Mouse (Mus musculus): ENCODE results near the gene F11r. TPM values are rescaled to one million over a fixed set of nuclear protein-coding genes. Genes with fewer than 3 reads are reported as not detected.
A peak's percentile ranks its signal among the peaks of the same experiment; 100 is the strongest.

F11r gene
- total and polyA plus RNA-seq, 3 experiments: 0.31 to 1.8 TPM; not detected in 1

GRCm38 (mm10) chr1:171477123-171477522, 39.8 kb downstream of the F11r start:
- Histone ChIP-seq H3K4me1 (ENCODE audit: control insufficient read depth in 1 of 2, insufficient read depth in 2 of 2, low read length in 2 of 2) (peaks cover 7 to 14% of the 10 kb centered on the region in 2 experiments), H3K36me3 (ENCODE audit: control insufficient read depth in 1 of 2, insufficient read depth in 2 of 2, low read length in 2 of 2) (peaks cover 0 to 12% of the 10 kb centered on the region in 2 experiments; a peak in 2 of 4 replicates), H3K4me3 (ENCODE audit: control insufficient read depth in 1 of 2, insufficient read depth in 1 of 2, low read depth in 2 of 2, low read length in 2 of 2) (no peak overlapping the region), H3K9ac (ENCODE audit: control insufficient read depth, low read depth, low read length, poor library complexity, severe bottlenecking) (no peak overlapping the region), H3K79me2 (ENCODE audit: control insufficient read depth, insufficient read depth, low read length, poor library complexity) (no peaks in the 10 kb centered on the region; the same call in 1 of the 2 replicates), H3K9me3 (replicated peaks; ENCODE audit: insufficient read depth, low read length) (no peaks in the 10 kb centered on the region), H3K27ac (ENCODE audit: control insufficient read depth, low read depth, low read length) (no peak overlapping the region), H3K27me3 (ENCODE audit: control insufficient read depth in 1 of 2, insufficient read depth in 2 of 2, low read length in 2 of 2) (no peaks in the 10 kb centered on the region)
- TF ChIP-seq POLR2AphosphoS2 (IDR thresholded peaks at IDR 0.05; ENCODE audit: low read length): no peak
- TF ChIP-seq MAFK (IDR thresholded peaks at IDR 0.05; ENCODE audit: borderline replicate concordance, low read depth, low read length): no peak
- TF ChIP-seq EP300 (IDR thresholded peaks at IDR 0.05; ENCODE audit: low read depth in 1 of 2, low read length in 2 of 2): no peak
- DNase-seq (ENCODE audit: low read depth, low spot score): no peak

- no peaks in the 10 kb centered on the region for H3K27me3 ChIP-seq (ENCODE audit: control insufficient read depth in 1 of 2, insufficient read depth in 2 of 2, low read length in 2 of 2)
- peak overlapping the region; percentile 61 to 96 for H3K4me3 ChIP-seq (ENCODE audit: control insufficient read depth in 1 of 2, insufficient read depth in 1 of 2, low read depth in 2 of 2, low read length in 2 of 2)
- TF ChIP-seq HCFC1 (IDR thresholded peaks at IDR 0.05; ENCODE audit: low read depth, low read length) (0 out of 2 replicates have a peak, but pooled peaks have one; percentile 12), NELFE (IDR thresholded peaks at IDR 0.05; ENCODE audit: low read depth, low read length) (peak; percentile 58), MEF2A (IDR thresholded peaks at IDR 0.05; ENCODE audit: extremely low read depth, insufficient replicate concordance, low read depth, low read length, poor library complexity, severe bottlenecking) (no peak), ZC3H11A (IDR thresholded peaks at IDR 0.05; ENCODE audit: low read depth, low read length) (no peak), MAFK (IDR thresholded peaks at IDR 0.05; ENCODE audit: borderline replicate concordance, low read depth, low read length) (no peak), MYC (IDR thresholded peaks at IDR 0.05; ENCODE audit: low read depth, low read length) (no peak), MXI1 (IDR thresholded peaks at IDR 0.05; ENCODE audit: low read depth, low read length) (peak; percentile 39; the same call in 1 of the 2 replicates), ETS1 (IDR thresholded peaks at IDR 0.05; ENCODE audit: low read depth, low read length) (no peak), POLR2AphosphoS2 (IDR thresholded peaks at IDR 0.05; ENCODE audit: low read length) (no peak; the same call in 1 of the 2 replicates), USF1 (IDR thresholded peaks at IDR 0.05; ENCODE audit: low read depth, low read length) (no peak), POLR2A (IDR thresholded peaks at IDR 0.05; ENCODE audit: control insufficient read depth in 1 of 2, insufficient read depth in 1 of 2, low read depth in 1 of 2, low read length in 2 of 2, poor library complexity in 1 of 2) (peak; percentile 58 to 75; a peak in 3 of 4 replicates), ELF1 (IDR thresholded peaks at IDR 0.05; ENCODE audit: low read depth, low read length) (no peak), ZNF384 (IDR thresholded peaks at IDR 0.05; ENCODE audit: low read depth, low read length) (no peak), NRF1 (IDR thresholded peaks at IDR 0.05; ENCODE audit: insufficient read depth, low read depth, low read length, poor library complexity, severe bottlenecking) (peak; percentile 77)
- H3K79me2 ChIP-seq (ENCODE audit: control insufficient read depth, insufficient read depth, low read length, poor library complexity): no peaks in the 10 kb centered on the region; the same call in 1 of the 2 replicates
- peak overlapping the region; percentile 89 for H3K27ac ChIP-seq (ENCODE audit: control insufficient read depth, low read depth, low read length)
- peaks cover 7 to 14% of the 10 kb centered on the region in 2 experiments for H3K4me1 ChIP-seq (ENCODE audit: control insufficient read depth in 1 of 2, insufficient read depth in 2 of 2, low read length in 2 of 2)
- peaks cover 0 to 12% of the 10 kb centered on the region in 2 experiments; a peak in 2 of 4 replicates for H3K36me3 ChIP-seq (ENCODE audit: control insufficient read depth in 1 of 2, insufficient read depth in 2 of 2, low read length in 2 of 2)
- H3K9ac ChIP-seq (ENCODE audit: control insufficient read depth, low read depth, low read length, poor library complexity, severe bottlenecking): peak overlapping the region; percentile 63
- H3K9me3 ChIP-seq (replicated peaks; ENCODE audit: insufficient read depth, low read length): no peaks in the 10 kb centered on the region
- peak; percentile 88 for DNase-seq (ENCODE audit: low read depth, low spot score)
Measured at GRCm38 (mm10) chr1:171477758-171478545, 40.6 kb downstream of the F11r start.

All from MEL (cell line).